Mouse (Mus musculus) E14TG2a.4 (cell line): Measurements from ENCODE around the gene Nek11.

Experiments used
- H3K27me3 ChIP-seq: 2 replicates; pipeline ENCODE4 v1.6.1; 2014; ENCODE audit warnings: low read length, control low read depth; ENCODE audit not compliant: insufficient read depth
- H3K36me3 ChIP-seq: 2 replicates; pipeline ENCODE4 v1.6.1; 2014; ENCODE audit warnings: low read length, control low read depth; ENCODE audit not compliant: insufficient read depth
- H3K4me1 ChIP-seq: replicated peaks from 2 replicates; pipeline ENCODE4 v1.6.1; 2014; ENCODE audit warnings: low read depth, low read length, control low read depth
- H3K4me3 ChIP-seq: replicated peaks from 2 replicates; pipeline ENCODE4 v1.5.1; 2014; ENCODE audit warnings: mild to moderate bottlenecking, low read length
- H3K9me3 ChIP-seq: 2 replicates; pipeline ENCODE4 v1.6.1; 2014; ENCODE audit warnings: low read length, control low read depth
- CTCF ChIP-seq: conservative IDR thresholded peaks from 2 replicates; pipeline ENCODE4 v1.5.1; 2014; ENCODE audit warnings: low read length
- NANOG ChIP-seq: IDR thresholded peaks from 2 replicates; pipeline ENCODE4 v1.6.1; 2014; ENCODE audit warnings: borderline replicate concordance, low read length, mixed read lengths
- POU5F1 ChIP-seq: IDR thresholded peaks from 2 replicates; pipeline ENCODE4 v1.6.1; 2014; ENCODE audit warnings: low read length, borderline replicate concordance

Gene Nek11

DNA sequence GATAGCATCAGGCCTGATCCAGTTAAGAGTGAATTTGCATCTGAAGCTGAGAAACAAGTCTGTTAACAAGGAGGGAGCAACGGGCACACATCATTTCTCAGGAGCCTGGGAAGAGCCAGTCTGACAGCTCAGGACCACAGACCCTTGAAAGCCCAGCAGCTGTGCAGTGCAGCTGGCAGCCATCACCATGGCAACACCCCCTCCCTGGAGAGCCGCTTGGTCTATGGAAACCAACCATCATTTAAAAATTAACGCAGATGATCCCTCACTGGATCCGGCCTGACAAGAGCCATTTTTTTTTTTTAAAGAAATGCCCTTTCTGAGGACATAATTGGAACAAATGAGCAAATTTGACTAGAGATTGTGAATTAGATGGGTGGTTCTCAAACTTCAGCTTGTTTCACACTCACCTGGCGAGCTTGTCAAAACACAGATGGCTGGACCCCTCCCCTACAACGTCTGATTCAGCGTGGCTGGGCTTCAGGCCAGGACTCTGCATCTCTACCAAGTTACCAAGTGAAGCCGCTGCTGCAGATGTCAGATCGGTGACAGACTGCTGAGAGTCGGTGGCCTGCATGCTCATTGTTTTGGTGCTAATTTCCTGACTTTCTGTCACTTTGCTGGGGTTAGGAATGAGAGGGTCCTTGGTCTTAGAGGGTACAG lies 52.2 kb downstream of the Nek11 start:
- no peak for TF ChIP-seq NANOG
- no peak for TF ChIP-seq POU5F1
- no peak for TF ChIP-seq CTCF
- Histone ChIP-seq H3K36me3 (no peaks in the 10 kb centered on the region), H3K27me3 (no peaks in the 10 kb centered on the region), H3K4me1 (no peaks in the 10 kb centered on the region), H3K9me3 (peaks cover 8% of the 10 kb centered on the region; the same call in 1 of the 2 replicates), H3K4me3 (no peak overlapping the region)

DNA sequence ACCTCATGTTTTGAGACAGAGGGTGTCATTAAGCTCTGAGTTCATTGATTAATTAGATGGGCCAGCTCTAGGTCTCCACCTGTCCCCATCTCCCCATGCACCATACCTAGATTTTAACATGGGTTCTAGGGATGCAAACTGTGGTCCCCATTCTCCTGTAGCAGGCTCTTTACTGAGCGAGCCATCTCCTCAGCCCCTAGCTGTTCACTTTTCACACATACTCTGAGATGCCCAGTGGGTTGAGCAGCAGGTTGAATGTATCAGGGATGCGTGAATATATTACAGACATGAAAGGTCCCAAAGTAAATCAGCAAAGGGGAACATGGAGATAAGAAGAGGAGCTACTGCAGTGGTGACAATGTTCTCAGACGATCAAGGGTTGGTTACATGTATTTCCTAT lies 52.8 kb downstream of the Nek11 start:
- Histone ChIP-seq H3K4me1 (no peaks in the 10 kb centered on the region), H3K36me3 (no peaks in the 10 kb centered on the region), H3K4me3 (no peak overlapping the region), H3K27me3 (no peaks in the 10 kb centered on the region), H3K9me3 (peaks cover 8% of the 10 kb centered on the region; the same call in 1 of the 2 replicates)
- TF ChIP-seq CTCF (no peak), NANOG (no peak), POU5F1 (no peak)

DNA sequence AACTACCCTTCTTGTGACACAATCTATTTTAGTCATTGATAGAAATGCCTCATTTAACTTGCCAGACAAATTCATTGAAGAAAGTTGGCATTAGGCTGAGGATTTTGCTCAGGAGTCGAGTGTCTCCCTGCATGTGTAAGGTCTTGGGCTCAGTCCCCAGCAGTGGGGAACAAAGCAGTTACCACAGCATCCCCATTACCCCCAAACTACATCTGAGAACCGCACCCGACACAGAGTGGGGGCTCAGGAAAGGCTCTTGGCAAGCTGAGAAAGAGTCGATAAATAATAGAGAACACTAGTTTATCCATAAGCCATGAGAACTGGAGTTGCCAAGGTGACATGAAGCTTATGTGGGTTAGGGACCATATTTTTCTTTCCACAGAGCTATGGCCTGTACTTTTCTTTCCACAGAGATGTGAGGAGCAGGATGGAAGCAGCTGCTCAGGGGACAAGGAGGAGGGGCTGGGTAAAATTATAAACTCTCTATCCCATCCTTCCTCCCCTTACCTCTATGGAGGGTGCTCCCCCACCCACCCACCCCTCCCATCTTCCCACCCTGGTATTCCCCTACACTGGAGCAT lies 62.8 kb downstream of the Nek11 start:
- TF ChIP-seq CTCF: no peak
- TF ChIP-seq NANOG: no peak
- TF ChIP-seq POU5F1: no peak
- Histone ChIP-seq H3K36me3 (no peaks in the 10 kb centered on the region), H3K4me1 (no peaks in the 10 kb centered on the region), H3K27me3 (no peaks in the 10 kb centered on the region), H3K4me3 (no peak overlapping the region), H3K9me3 (no peaks in the 10 kb centered on the region)

DNA sequence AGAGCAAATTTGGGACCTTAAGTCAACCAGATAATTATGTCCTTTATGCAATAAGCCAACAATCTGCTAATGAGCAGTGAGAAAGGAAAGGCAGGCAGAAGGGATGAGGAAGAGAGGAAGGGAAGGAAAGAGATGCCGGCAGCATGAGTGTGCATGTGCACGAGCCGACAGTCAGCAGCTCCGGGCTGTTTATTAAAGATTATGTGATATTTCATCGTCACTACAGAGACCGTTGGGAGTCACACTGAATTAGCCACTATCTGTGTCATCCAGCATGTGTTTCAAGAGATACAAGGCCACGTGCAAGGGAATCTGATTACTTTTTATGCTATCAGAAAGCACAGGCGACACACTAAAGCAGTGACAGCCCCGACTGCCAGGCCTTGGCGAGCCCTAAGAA lies 73.5 kb downstream of the Nek11 start:
- TF ChIP-seq POU5F1: no peak
- no peak for TF ChIP-seq NANOG
- no peak for TF ChIP-seq CTCF
- Histone ChIP-seq H3K4me3 (no peak overlapping the region), H3K36me3 (no peaks in the 10 kb centered on the region), H3K27me3 (no peaks in the 10 kb centered on the region), H3K4me1 (no peaks in the 10 kb centered on the region), H3K9me3 (no peaks in the 10 kb centered on the region)

DNA sequence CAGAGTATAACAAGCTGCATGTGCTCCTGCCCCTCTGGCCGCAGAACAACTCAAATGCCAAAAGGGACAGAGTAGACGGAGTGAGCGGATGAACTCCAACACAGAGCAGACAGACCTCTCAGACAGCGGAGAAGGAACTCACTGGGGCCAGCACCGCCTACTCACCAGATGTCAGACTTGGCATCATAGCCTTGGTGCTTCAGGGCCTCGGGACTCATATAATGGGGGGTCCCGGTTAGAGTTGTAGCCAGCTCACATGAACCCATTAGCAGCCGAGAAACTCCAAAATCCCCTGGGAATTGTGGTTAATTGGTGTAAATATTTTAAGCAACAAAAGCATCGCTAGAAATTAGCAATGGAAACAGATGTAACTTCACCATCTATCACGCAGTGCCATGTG lies 82.1 kb downstream of the Nek11 start:
- TF ChIP-seq NANOG (no peak), CTCF (no peak), POU5F1 (no peak)
- Histone ChIP-seq H3K9me3 (no peaks in the 10 kb centered on the region), H3K27me3 (no peaks in the 10 kb centered on the region), H3K36me3 (no peaks in the 10 kb centered on the region), H3K4me1 (no peaks in the 10 kb centered on the region), H3K4me3 (no peak overlapping the region)

DNA sequence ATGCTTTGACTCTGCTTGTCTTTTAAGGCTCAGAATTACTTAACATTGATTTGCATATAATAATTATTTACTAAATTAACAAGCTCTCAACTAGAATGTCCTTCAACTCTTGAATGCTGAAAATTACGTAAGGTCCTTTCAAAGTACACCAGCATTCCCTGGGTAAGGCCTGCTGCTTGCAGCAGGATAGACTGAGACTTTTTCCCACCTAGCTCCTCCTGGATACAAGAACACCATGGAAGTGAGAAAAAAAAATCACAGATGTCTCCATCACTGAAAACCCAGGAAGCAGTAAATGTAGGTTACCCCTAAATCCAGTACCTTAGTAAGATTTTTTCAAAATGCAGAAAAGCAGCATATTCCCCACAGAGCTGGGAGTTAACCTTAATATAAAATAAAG lies 82.6 kb downstream of the Nek11 start:
- TF ChIP-seq NANOG: no peak
- TF ChIP-seq CTCF: no peak
- no peak for TF ChIP-seq POU5F1
- no peaks in the 10 kb centered on the region for H3K36me3 ChIP-seq
- H3K4me1 ChIP-seq: no peaks in the 10 kb centered on the region
- no peak overlapping the region for H3K4me3 ChIP-seq
- H3K9me3 ChIP-seq: no peaks in the 10 kb centered on the region
- no peaks in the 10 kb centered on the region for H3K27me3 ChIP-seq

DNA sequence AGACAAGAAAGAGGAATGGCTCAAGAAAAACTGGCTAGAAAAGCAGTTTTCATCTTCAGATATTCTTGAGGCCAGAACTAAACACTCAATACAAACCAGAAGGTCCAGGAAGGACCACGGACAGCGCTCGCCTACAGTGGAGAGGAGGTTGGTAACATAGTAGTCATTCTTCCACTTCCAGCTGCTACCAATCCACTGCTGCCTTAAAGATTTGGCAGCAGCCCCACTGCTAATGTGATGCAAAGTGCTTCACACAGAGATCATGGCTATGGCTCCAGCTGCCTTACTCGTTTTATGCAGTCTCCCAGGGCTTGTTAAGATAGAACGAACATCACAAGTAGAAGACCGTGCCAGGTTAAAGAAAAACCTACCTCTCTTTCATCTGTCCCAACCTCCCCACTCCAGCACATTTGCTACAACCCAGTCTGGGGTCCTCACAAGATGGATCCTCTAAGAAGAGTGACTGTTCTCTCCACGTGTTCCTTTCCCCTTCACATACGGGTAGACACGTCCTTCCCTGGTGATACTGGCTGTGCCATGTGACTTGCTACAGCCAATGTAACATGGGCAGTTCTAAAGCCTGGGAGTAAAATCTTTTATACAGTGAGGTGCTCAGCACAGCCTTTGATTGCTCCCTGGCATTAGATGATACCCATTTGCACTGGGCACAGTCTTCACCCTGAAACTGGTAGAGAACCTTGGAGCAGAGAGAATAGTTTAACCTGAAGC lies 85.6 kb downstream of the Nek11 start:
- H3K27me3 ChIP-seq: no peaks in the 10 kb centered on the region
- H3K4me1 ChIP-seq: no peaks in the 10 kb centered on the region

DNA sequence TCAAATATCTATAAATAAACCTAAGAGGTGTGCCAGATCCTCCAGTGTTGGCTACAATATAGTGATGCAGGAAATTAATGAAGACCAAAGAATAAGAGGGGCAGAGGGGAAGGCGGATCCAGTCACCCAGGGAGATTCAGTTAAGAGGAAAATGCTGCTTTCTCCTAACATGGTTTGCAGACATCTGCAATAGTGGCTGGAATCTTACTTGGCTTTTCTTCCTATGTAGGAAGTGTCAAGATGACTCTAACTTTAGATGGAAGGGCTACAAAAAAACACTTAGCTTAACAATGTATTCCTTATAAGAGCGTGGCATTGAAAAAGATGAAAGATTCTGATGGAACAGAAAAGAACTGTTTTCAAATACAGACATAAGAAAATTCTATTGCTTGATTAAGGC lies 89.3 kb downstream of the Nek11 start:
- Histone ChIP-seq H3K4me1 (no peaks in the 10 kb centered on the region), H3K36me3 (no peaks in the 10 kb centered on the region), H3K27me3 (no peaks in the 10 kb centered on the region), H3K9me3 (no peaks in the 10 kb centered on the region), H3K4me3 (no peak overlapping the region)
- TF ChIP-seq NANOG (no peak), CTCF (no peak), POU5F1 (no peak)

More for the DNA sequence above, 85.6 kb downstream of the Nek11 start:
- TF ChIP-seq CTCF: no peak
- no peak for TF ChIP-seq POU5F1
- no peak for TF ChIP-seq NANOG
- Histone ChIP-seq H3K36me3 (no peaks in the 10 kb centered on the region), H3K9me3 (no peaks in the 10 kb centered on the region), H3K4me3 (no peak overlapping the region)

DNA sequence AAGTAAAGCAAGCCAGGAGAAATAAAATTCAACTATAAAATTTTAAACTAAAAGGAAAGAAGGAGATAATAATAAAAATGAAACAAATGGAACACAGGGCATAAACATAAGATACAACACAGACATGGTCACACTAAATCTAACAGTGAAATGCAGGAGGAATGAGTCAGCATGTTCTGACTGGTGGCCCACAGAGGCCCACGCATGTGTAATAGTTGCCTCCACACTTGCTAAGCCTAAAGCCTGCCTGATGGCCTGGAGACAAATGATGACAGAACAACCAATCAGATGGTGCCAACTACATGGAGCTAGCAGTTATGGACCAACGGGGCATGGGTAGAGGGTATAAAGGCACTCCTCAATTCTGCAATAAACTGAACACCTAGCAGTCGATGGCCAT lies 93.1 kb downstream of the Nek11 start:
- Histone ChIP-seq H3K36me3 (no peaks in the 10 kb centered on the region), H3K9me3 (peaks cover 2% of the 10 kb centered on the region; the same call in 1 of the 2 replicates), H3K4me3 (no peak overlapping the region), H3K27me3 (no peaks in the 10 kb centered on the region), H3K4me1 (no peaks in the 10 kb centered on the region)
- TF ChIP-seq NANOG (no peak), CTCF (no peak), POU5F1 (no peak)
